In the genomic region with DNA sequence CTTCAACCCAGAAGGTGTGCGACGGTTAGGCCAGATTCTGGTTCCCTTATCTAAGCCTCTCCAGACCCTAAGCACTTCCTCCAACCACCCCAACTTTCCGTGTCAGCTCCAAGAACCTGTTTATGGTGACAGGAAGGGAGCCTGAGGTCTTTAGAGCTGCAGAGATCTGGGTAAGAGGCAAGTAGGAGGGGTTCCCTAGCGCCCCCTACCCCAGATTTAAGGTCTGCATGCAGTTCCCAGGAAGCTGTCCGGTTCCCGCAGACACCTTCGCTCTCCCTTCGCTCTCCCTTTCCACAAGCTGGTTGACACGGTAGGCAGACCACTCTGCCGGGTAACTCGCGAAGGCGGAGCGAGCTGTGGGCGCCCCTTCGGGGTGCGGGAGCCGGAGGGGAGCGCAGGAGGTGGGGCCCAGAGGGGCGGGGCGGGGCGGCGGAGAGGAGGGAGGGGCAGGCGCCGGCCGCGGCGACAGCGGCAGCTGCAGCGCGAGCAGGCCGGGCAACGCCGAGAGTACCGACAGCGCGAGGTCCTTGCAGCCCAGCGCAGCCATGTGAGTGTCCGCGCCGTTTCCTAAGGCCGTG, we compare ENCODE assay signal across 8 mouse cellular contexts. TPM values are rescaled to one million over a fixed set of nuclear protein-coding genes. Genes with fewer than 3 reads are reported as not detected.
A peak's percentile ranks its signal among the peaks of the same experiment; 100 is the strongest.
DNase-seq lines count a peak whose midpoint lies in the region; ATAC-seq and TF ChIP-seq lines count a peak whose summit lies in the region.

TSS of gene Ripor1 (plus strand) at position 452 of the 578 bp plus-strand sequence.

- H3K9me3 ChIP-seq in CH12.LX (replicated peaks; ENCODE audit: low read length), result no peaks in the 10 kb centered on the region
- no peaks in the 10 kb centered on the region for H3K9me3 ChIP-seq in heart, embryonic 13.5 days
- no peaks in the 10 kb centered on the region for H3K9me3 ChIP-seq in kidney, postnatal 0 days (replicated peaks; ENCODE audit: low read length)
- no peaks in the 10 kb centered on the region for H3K9me3 ChIP-seq in liver, embryonic 15.5 days (replicated peaks)
- no peaks in the 10 kb centered on the region for H3K9me3 ChIP-seq in neural tube, embryonic 11.5 days (ENCODE audit: control insufficient read depth, low read length)

- H3K27me3 ChIP-seq in CH12.LX (replicated peaks), result peaks cover 5% of the 10 kb centered on the region
- no peaks in the 10 kb centered on the region for H3K27me3 ChIP-seq in heart, embryonic 13.5 days (replicated peaks)
- no peaks in the 10 kb centered on the region for H3K27me3 ChIP-seq in kidney, postnatal 0 days (ENCODE audit: insufficient read depth, low read length)
- peaks cover 11% of the 10 kb centered on the region; the same call in 1 of the 2 replicates for H3K27me3 ChIP-seq in liver, embryonic 15.5 days
- no peaks in the 10 kb centered on the region for H3K27me3 ChIP-seq in neural tube, embryonic 11.5 days (ENCODE audit: control insufficient read depth, insufficient read depth, low read length)

- no peak for TF ChIP-seq EP300 in CH12.LX (IDR thresholded peaks at IDR 0.05; ENCODE audit: low read length)

- no peak; the same call in 1 of the 2 replicates for TF ChIP-seq RAD21 in CH12.LX (IDR thresholded peaks at IDR 0.05; ENCODE audit: low read depth, low read length)

- WGBS in heart, embryonic 13.5 days, result 0% methylated on average over 28 of the region's 42 CpGs
- WGBS in kidney, postnatal 0 days, result 2% methylated on average over 32 of the region's 42 CpGs
- WGBS in liver, embryonic 15.5 days (ENCODE audit: insufficient replicate concordance), result under 1% methylated on average over 36 of the region's 42 CpGs
- WGBS in neural tube, embryonic 11.5 days, result 1% methylated on average over 17 of the region's 42 CpGs

- peak; percentile 70 for ATAC-seq in erythroid progenitor cell, adult 5-6 weeks (replicated peaks; ENCODE audit: low FRiP score, poor library complexity, severe bottlenecking)
- peak; percentile 59 for ATAC-seq in heart, embryonic 13.5 days (ENCODE audit: extremely low read depth, insufficient number of reproducible peaks, low FRiP score, low TSS enrichment)
- peak; percentile 56 for ATAC-seq in kidney, postnatal 0 days (replicated peaks; ENCODE audit: low FRiP score, low read depth)
- peak; percentile 78 for ATAC-seq in liver, embryonic 15.5 days (ENCODE audit: insufficient read depth)
- ATAC-seq in neural tube, embryonic 11.5 days (ENCODE audit: insufficient read depth, low FRiP score, low TSS enrichment), result peak; percentile 67

- H3K9ac ChIP-seq in CH12.LX (ENCODE audit: insufficient read depth, low read depth), result peak within 1 kb of the TSS; percentile 73
- peak within 1 kb of the TSS; percentile 97 for H3K9ac ChIP-seq in heart, embryonic 13.5 days
- H3K9ac ChIP-seq in kidney, postnatal 0 days (ENCODE audit: low read depth, low read length), result peak within 1 kb of the TSS; percentile 89
- H3K9ac ChIP-seq in liver, embryonic 15.5 days, result peak within 1 kb of the TSS; percentile 81
- H3K9ac ChIP-seq in neural tube, embryonic 11.5 days (ENCODE audit: low read length), result peak within 1 kb of the TSS; percentile 91

- H3K27ac ChIP-seq in CH12.LX (ENCODE audit: insufficient read depth, low read depth), result no peak within 1 kb of the TSS; the same call in 1 of the 2 replicates
- H3K27ac ChIP-seq in heart, embryonic 13.5 days (replicated peaks), result peak within 1 kb of the TSS; percentile 92
- peak within 1 kb of the TSS; percentile 96 for H3K27ac ChIP-seq in kidney, postnatal 0 days
- peak within 1 kb of the TSS; percentile 81 for H3K27ac ChIP-seq in liver, embryonic 15.5 days (replicated peaks)
- H3K27ac ChIP-seq in neural tube, embryonic 11.5 days (ENCODE audit: low read depth, low read length), result peak within 1 kb of the TSS; percentile 89

- peak within 1 kb of the TSS; percentile 70 to 79 (median 71) for H3K4me3 ChIP-seq in CH12.LX (replicated peaks in 1 of 3; ENCODE audit: low read depth in 2 of 3, low read length in 2 of 3, poor library complexity in 1 of 3)
- peak within 1 kb of the TSS; percentile 90 for H3K4me3 ChIP-seq in heart, embryonic 13.5 days
- peak within 1 kb of the TSS; percentile 74 for H3K4me3 ChIP-seq in kidney, postnatal 0 days (replicated peaks; ENCODE audit: low read depth, low read length)
- H3K4me3 ChIP-seq in liver, embryonic 15.5 days (replicated peaks), result peak within 1 kb of the TSS; percentile 73
- peak within 1 kb of the TSS; percentile 85 for H3K4me3 ChIP-seq in neural tube, embryonic 11.5 days (ENCODE audit: low read depth, low read length)

- peak; percentile 54 for TF ChIP-seq POLR2A in CH12.LX (IDR thresholded peaks at IDR 0.05; ENCODE audit: low read depth, low read length)
- peak; percentile 89 for TF ChIP-seq POLR2A in brain, embryonic 14.5 days (IDR thresholded peaks at IDR 0.05; ENCODE audit: borderline replicate concordance, extremely low read depth, insufficient read depth, insufficient read length, poor library complexity, severe bottlenecking)

- in situ Hi-C loops in CH12.LX (cut with MboI; ENCODE audit: low pct_ligation_motif_present, low pct_unique_long_range_greater_than_20kb, low sequenced_read_pairs), result no loop called here

- DNase-seq in CH12.LX (ENCODE audit: extremely low read depth), result peak; percentile 70
- DNase-seq in brain, embryonic 14.5 days (ENCODE audit: low read depth), result peak; percentile 91
- peak; percentile 88 for DNase-seq in kidney, postnatal 0 days (ENCODE audit: low spot score)
- peak; percentile 85 for DNase-seq in neural tube, embryonic 11.5 days (ENCODE audit: low spot score)
- peak; percentile 85 for DNase-seq in testis, postnatal 10 days (ENCODE audit: low spot score)

- TF ChIP-seq CTCF in CH12.LX (conservative IDR thresholded peaks at IDR 0.05 in 1 of 2, IDR thresholded peaks at IDR 0.05 in 1 of 2; ENCODE audit: low read depth in 2 of 2, low read length in 2 of 2), result peak; percentile 36 to 73; a peak in 3 of 4 replicates
- peak; percentile 78 for TF ChIP-seq CTCF in brain, embryonic 14.5 days (IDR thresholded peaks at IDR 0.05; ENCODE audit: borderline replicate concordance, extremely low read depth, insufficient read depth, insufficient read length)
- peak; percentile 69 for TF ChIP-seq CTCF in kidney, postnatal 0 days (IDR thresholded peaks at IDR 0.05; ENCODE audit: low read depth)

- H3K36me3 ChIP-seq in CH12.LX (replicated peaks in 1 of 2; ENCODE audit: control insufficient read depth in 1 of 2, insufficient read depth in 1 of 2, low read length in 1 of 2), result no peaks in the 10 kb centered on the region
- H3K36me3 ChIP-seq in heart, embryonic 13.5 days, result no peaks in the 10 kb centered on the region
- no peaks in the 10 kb centered on the region for H3K36me3 ChIP-seq in kidney, postnatal 0 days (ENCODE audit: insufficient read depth, low read length)
- H3K36me3 ChIP-seq in liver, embryonic 15.5 days (replicated peaks), result no peaks in the 10 kb centered on the region
- no peaks in the 10 kb centered on the region for H3K36me3 ChIP-seq in neural tube, embryonic 11.5 days (ENCODE audit: control insufficient read depth, insufficient read depth, low read length)

- dilution Hi-C loops in CH12.LX (cut with MboI; ENCODE audit: extremely low pct_ligation_motif_present, extremely low pct_unique_long_range_greater_than_20kb, low sequenced_read_pairs), result no loop called here

- H3K4me2 ChIP-seq in CH12.LX (ENCODE audit: insufficient read depth, low read depth, poor library complexity, severe bottlenecking), result peak within 1 kb of the TSS; percentile 93
- peak within 1 kb of the TSS; percentile 84 for H3K4me2 ChIP-seq in heart, embryonic 13.5 days
- H3K4me2 ChIP-seq in kidney, postnatal 0 days (ENCODE audit: low read length), result peak within 1 kb of the TSS; percentile 82
- peak within 1 kb of the TSS; percentile 99 for H3K4me2 ChIP-seq in liver, embryonic 15.5 days
- H3K4me2 ChIP-seq in neural tube, embryonic 11.5 days (ENCODE audit: low read depth), result peak within 1 kb of the TSS; percentile 93

- no peaks in the 10 kb centered on the region for H3K79me2 ChIP-seq in CH12.LX (replicated peaks; ENCODE audit: control insufficient read depth, extremely low read depth, insufficient read depth, poor library complexity, severe bottlenecking)

- H3K4me1 ChIP-seq in CH12.LX (ENCODE audit: control insufficient read depth in 1 of 2, insufficient read depth in 2 of 2), result peaks cover 7 to 36% of the 10 kb centered on the region in 2 experiments
- H3K4me1 ChIP-seq in heart, embryonic 13.5 days, result peaks cover 44% of the 10 kb centered on the region
- peaks cover 10% of the 10 kb centered on the region; the same call in 1 of the 2 replicates for H3K4me1 ChIP-seq in kidney, postnatal 0 days (replicated peaks; ENCODE audit: insufficient read depth, low read length)
- H3K4me1 ChIP-seq in liver, embryonic 15.5 days (replicated peaks), result peaks cover 59% of the 10 kb centered on the region
- peaks cover 21% of the 10 kb centered on the region for H3K4me1 ChIP-seq in neural tube, embryonic 11.5 days (ENCODE audit: control insufficient read depth, insufficient read depth, low read length)

TF ChIP-seq in CH12.LX, 34 proteins besides CTCF, POLR2A, EP300 and RAD21 (continues in another document):
- TF ChIP-seq RCOR1 (conservative IDR thresholded peaks at IDR 0.05; ENCODE audit: low read depth, low read length), result no peak
- no peak; the same call in 1 of the 2 replicates for TF ChIP-seq SMC3 (IDR thresholded peaks at IDR 0.05; ENCODE audit: low read depth, low read length)
- peak; percentile 91 for TF ChIP-seq MAZ (IDR thresholded peaks at IDR 0.05; ENCODE audit: low read depth, low read length)
- TF ChIP-seq ZMIZ1 (IDR thresholded peaks at IDR 0.05; ENCODE audit: low read depth, low read length), result no peak; the same call in 1 of the 2 replicates
- TF ChIP-seq POLR2AphosphoS2 (IDR thresholded peaks at IDR 0.05; ENCODE audit: low read depth, low read length), result no peak
- peak; percentile 43 for TF ChIP-seq ELF1 (IDR thresholded peaks at IDR 0.05; ENCODE audit: low read depth, low read length)
- 0 out of 2 replicates have a peak, but pooled peaks have one; percentile 29 for TF ChIP-seq TCF12 (IDR thresholded peaks at IDR 0.05; ENCODE audit: low read depth, low read length)
- peak; percentile 12; the same call in 1 of the 2 replicates for TF ChIP-seq MEF2A (IDR thresholded peaks at IDR 0.05; ENCODE audit: borderline replicate concordance, low read depth, low read length)

RNA-seq across cellular contexts. Expression of gene Ripor1, which starts in this region (rescaled TPM):
- total RNA-seq in CH12.LX (2012; rRNA removed) (1.5 and 1.7 TPM in 2 replicates), CH12.LX (2014; rRNA removed) (0.24 and 0.28 TPM in 2 replicates)
- 5.8 and 7.2 TPM in 2 replicates for polyA plus RNA-seq in CH12.LX (2012; ENCODE audit: insufficient read length, low read depth)
- polyA plus RNA-seq in brain, embryonic 14.5 days (2012; rRNA removed), result 23.7 and 40.3 TPM in 2 replicates
- 7.2 and 11.3 TPM in 2 replicates for total RNA-seq in erythroid progenitor cell, adult 5-6 weeks (2015; ENCODE audit: low replicate concordance)
- 0.23 and 1.8 TPM in 2 replicates for total RNA-seq in erythroid progenitor cell, adult 5-6 weeks (2017; ENCODE audit: low replicate concordance)
- polyA plus RNA-seq in heart, embryonic 13.5 days (2015; fragmentation: Nextera tagmentation; extraction: Ambion mirVana), result 32.1 and 32.5 TPM in 2 replicates
- polyA plus RNA-seq in kidney, postnatal 0 days (2015; fragmentation: Nextera tagmentation; extraction: Ambion mirVana), result 40.9 and 44.4 TPM in 2 replicates
- 7.1 and 7.2 TPM in 2 replicates for polyA plus RNA-seq in liver, embryonic 15.5 days (2015; fragmentation: Nextera tagmentation; extraction: Ambion mirVana)
- 19.3 and 20.3 TPM in 2 replicates for polyA plus RNA-seq in neural tube, embryonic 11.5 days (2014; fragmentation: Nextera tagmentation; extraction: Ambion mirVana)
